Mouse (Mus musculus) C2C12 (cell line): ENCODE measurements around the gene Sirpa. TPM values are rescaled to one million over a fixed set of nuclear protein-coding genes. Genes with fewer than 3 reads are reported as not detected.

Experiments
- H3K27me3 ChIP-seq: one replicate; pipeline ENCODE4 v1.6.1; 2011; ENCODE audit not compliant: control insufficient read depth, insufficient read depth, insufficient read length
- H3K36me3 ChIP-seq: one replicate; pipeline ENCODE4 v1.6.1; 2011; ENCODE audit not compliant: control insufficient read depth, insufficient read depth
- H3K4me3 ChIP-seq: one replicate; pipeline ENCODE4 v1.5.1; 2011; ENCODE audit warnings: mild to moderate bottlenecking, control low read depth; ENCODE audit not compliant: poor library complexity, insufficient read depth, severe bottlenecking
- H3K79me2 ChIP-seq: one replicate; pipeline ENCODE4 v1.6.1; 2011; ENCODE audit not compliant: control insufficient read depth, insufficient read depth
- H3K79me3 ChIP-seq: one replicate; pipeline ENCODE4 v1.6.1; 2011; ENCODE audit warnings: low read depth, control low read depth
- H3ac ChIP-seq: one replicate; pipeline ENCODE3; 2011; ENCODE audit warnings: low read depth; ENCODE audit not compliant: control insufficient read depth, insufficient read length
- CEBPB ChIP-seq: IDR thresholded peaks from one replicate; pipeline ENCODE4 v1.6.1; 2011; ENCODE audit warnings: low read depth, mild to moderate bottlenecking, control low read depth, moderate library complexity
- CTCF ChIP-seq: IDR thresholded peaks from one replicate; pipeline ENCODE4 v1.5.1; 2011; ENCODE audit not compliant: control insufficient read depth, insufficient read depth, insufficient read length
- FOSL1 ChIP-seq: IDR thresholded peaks from one replicate; pipeline ENCODE4 v1.8.0; 2011; ENCODE audit warnings: mild to moderate bottlenecking, low read length; ENCODE audit not compliant: poor library complexity, insufficient read depth, severe bottlenecking
- MAX ChIP-seq: IDR thresholded peaks from one replicate; pipeline ENCODE4 v1.6.1; 2011; ENCODE audit warnings: mild to moderate bottlenecking, control low read depth
- MYOD1 ChIP-seq: IDR thresholded peaks from one replicate; pipeline ENCODE4 v1.6.1; 2011; ENCODE audit warnings: low read depth; ENCODE audit not compliant: control insufficient read depth, insufficient read length
- MYOG ChIP-seq: IDR thresholded peaks from one replicate; pipeline ENCODE4 v1.6.1; 2011; ENCODE audit not compliant: control insufficient read depth, insufficient read length; ENCODE audit errors: extremely low read depth
- USF1 ChIP-seq: IDR thresholded peaks from one replicate; pipeline ENCODE4 v1.6.1; 2011; ENCODE audit warnings: low read depth, mild to moderate bottlenecking, control low read depth, moderate library complexity
- polyA plus RNA-seq: library from polyadenylated mRNA; unstranded; fragments of >200 nt; fragmentation: generic; extraction: Trizol; gene quantifications from one replicate; pipeline ENCODE4 v1.2.1, GENCODE M21; 2012; ENCODE audit warnings: missing spikeins

The Sirpa gene
- polyA plus RNA-seq, 1 experiment, result 0.12 TPM

GRCm38 (mm10) chr2:129601059-129601650 lies 8.5 kb downstream of the Sirpa start:
- Histone ChIP-seq H3K79me2 (no peaks in the 10 kb centered on the region), H3K79me3 (no peaks in the 10 kb centered on the region), H3K27me3 (peaks cover 3% of the 10 kb centered on the region), H3K36me3 (no peaks in the 10 kb centered on the region), H3ac (no peak overlapping the region), H3K4me3 (no peak overlapping the region)
- TF ChIP-seq USF1, result no peak
- TF ChIP-seq CEBPB, result no peak
- TF ChIP-seq MYOG, result no peak
- TF ChIP-seq FOSL1, result no peak
- TF ChIP-seq MAX, result no peak
- no peak for TF ChIP-seq CTCF
- TF ChIP-seq MYOD1, result no peak

- TF ChIP-seq MYOG (no peak), MYOD1 (peak; percentile 24)
- H3K79me2 ChIP-seq, result no peaks in the 10 kb centered on the region
- H3K79me3 ChIP-seq, result no peaks in the 10 kb centered on the region
- peaks cover 3% of the 10 kb centered on the region for H3K27me3 ChIP-seq
- no peak overlapping the region for H3ac ChIP-seq
- no peak overlapping the region for H3K4me3 ChIP-seq
- H3K36me3 ChIP-seq, result no peaks in the 10 kb centered on the region
Measured at GRCm38 (mm10) chr2:129601894-129602663, 9.4 kb downstream of the Sirpa start.

- H3K4me3 ChIP-seq, result no peak overlapping the region
- peaks cover 3% of the 10 kb centered on the region for H3K27me3 ChIP-seq
- no peaks in the 10 kb centered on the region for H3K36me3 ChIP-seq
- no peaks in the 10 kb centered on the region for H3K79me2 ChIP-seq
- H3ac ChIP-seq, result no peak overlapping the region
- no peak for TF ChIP-seq MYOD1
- no peak for TF ChIP-seq FOSL1
- no peak for TF ChIP-seq CEBPB
- TF ChIP-seq MAX, result no peak
- TF ChIP-seq USF1, result no peak
- TF ChIP-seq MYOG, result no peak
- no peak for TF ChIP-seq CTCF
- no peaks in the 10 kb centered on the region for H3K79me3 ChIP-seq
Measured at GRCm38 (mm10) chr2:129602856-129603255, 10.2 kb downstream of the Sirpa start.

- Histone ChIP-seq H3K36me3 (no peaks in the 10 kb centered on the region), H3K79me3 (no peaks in the 10 kb centered on the region), H3K27me3 (peaks cover 3% of the 10 kb centered on the region), H3K4me3 (no peak overlapping the region), H3K79me2 (no peaks in the 10 kb centered on the region), H3ac (no peak overlapping the region)
- TF ChIP-seq MYOG (no peak), CTCF (no peak), FOSL1 (no peak)
Measured at GRCm38 (mm10) chr2:129603536-129603935, 10.9 kb downstream of the Sirpa start.

- no peak overlapping the region for H3K4me3 ChIP-seq
- no peaks in the 10 kb centered on the region for H3K79me2 ChIP-seq
Measured at GRCm38 (mm10) chr2:129604032-129604431, 11.4 kb downstream of the Sirpa start.

GRCm38 (mm10) chr2:129605816-129606215 lies 13.2 kb downstream of the Sirpa start:
- Histone ChIP-seq H3K4me3 (no peak overlapping the region), H3ac (no peak overlapping the region), H3K27me3 (no peaks in the 10 kb centered on the region), H3K79me3 (no peaks in the 10 kb centered on the region), H3K79me2 (no peaks in the 10 kb centered on the region), H3K36me3 (no peaks in the 10 kb centered on the region)
- TF ChIP-seq MAX (no peak), CTCF (no peak), FOSL1 (no peak), MYOG (no peak), CEBPB (no peak), MYOD1 (no peak), USF1 (no peak)

More at GRCm38 (mm10) chr2:129604032-129604431, 11.4 kb downstream of the Sirpa start:
- Histone ChIP-seq H3K27me3 (peaks cover 3% of the 10 kb centered on the region), H3K79me3 (no peaks in the 10 kb centered on the region), H3K36me3 (no peaks in the 10 kb centered on the region), H3ac (no peak overlapping the region)
- TF ChIP-seq CEBPB (no peak), USF1 (peak; percentile 80)
